Mouse (Mus musculus): ENCODE data around the gene Ism2. TPM values are rescaled to one million over a fixed set of nuclear protein-coding genes. Genes with fewer than 3 reads are reported as not detected.
A peak's percentile ranks its signal among the peaks of the same experiment; 100 is the strongest.
"Not testable (repeated sequence)": the region's sequence is repeated elsewhere in the genome, so short reads cannot be mapped to it uniquely, and the experiment has no call there.

Ism2 gene
- total RNA-seq, 2 experiments from 2014 or later: 0.13 to 0.17 TPM

DNA sequence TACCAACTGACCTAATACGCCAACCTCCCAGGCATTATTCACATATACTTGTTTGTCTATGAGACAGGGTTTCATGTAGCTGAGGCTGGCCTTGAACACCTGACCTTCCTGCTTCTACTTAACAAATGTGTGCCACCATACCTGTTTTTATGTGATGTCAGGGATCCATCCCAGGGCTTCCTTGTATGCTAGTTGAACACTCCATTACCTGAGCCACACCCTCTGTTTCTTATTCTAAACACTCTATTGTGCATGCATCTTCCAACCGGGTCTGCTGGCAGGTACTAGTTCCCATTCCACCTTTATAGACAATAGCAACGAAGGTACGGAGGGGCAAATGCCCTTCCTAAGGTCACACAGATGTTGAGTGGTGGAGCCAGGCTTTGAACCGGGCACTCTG is 10.4 kb downstream of the Ism2 start:
- no peak for DNase-seq

DNA sequence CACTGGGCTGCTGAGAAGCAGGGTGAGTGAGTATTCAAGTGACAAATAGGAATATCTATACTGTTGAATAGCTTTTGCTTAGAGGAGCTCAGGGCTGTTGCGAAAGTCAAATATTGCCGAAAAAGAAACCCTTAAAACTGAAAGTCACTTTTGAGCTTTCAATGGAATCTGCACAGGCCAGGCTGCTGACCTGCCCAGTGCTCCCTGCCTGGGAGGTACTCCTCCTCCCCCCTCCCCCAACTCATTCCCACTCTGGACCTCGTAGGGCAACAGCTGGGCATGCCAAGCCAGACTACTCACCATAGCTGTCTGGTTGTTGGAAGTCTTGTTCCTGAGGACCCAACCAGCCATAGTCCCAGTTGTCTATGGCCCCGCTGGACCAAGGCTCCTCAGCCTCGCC is 14.8 kb downstream of the Ism2 start:
- DNase-seq: no peak

DNA sequence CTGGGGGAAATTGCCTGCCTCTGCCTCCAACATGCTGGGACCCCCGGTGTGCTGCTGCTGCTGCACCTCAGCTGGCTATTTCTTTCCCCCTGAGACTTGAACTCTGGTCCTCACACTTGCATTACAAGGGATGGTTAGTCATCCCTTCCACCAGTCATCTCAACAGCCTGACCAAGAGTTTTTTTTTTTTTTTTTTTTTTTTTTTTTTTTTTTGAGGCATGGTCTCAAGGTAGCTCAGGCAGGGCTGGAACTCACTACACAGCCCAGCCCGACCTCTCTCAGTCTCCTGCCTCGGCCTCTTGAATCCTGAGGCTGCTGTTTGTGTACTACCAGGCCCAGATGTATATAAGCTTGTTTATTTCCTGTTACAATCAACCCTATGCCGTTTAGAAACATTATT is 15.2 kb downstream of the Ism2 start:
- no peak for DNase-seq

DNA sequence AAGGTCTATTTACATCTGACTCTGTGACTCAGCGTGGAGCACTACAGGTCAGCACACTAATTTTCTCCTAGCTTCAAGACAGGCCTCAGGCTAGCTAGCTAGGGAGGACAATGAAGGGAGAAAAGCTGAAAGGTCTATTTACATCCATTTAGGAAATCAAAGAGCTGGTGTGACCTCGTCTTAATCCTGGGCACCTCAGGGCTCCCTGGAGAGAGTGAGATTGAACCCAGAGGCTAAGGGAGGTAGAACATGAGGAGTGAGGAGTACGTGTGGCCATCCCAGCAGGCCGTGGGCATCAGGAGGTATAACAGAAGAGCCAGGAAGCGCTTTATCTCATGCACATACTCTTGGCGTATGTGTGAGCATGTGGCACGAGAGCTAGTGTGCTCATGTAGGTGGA is 15.8 kb downstream of the Ism2 start:
- DNase-seq: no peak

DNA sequence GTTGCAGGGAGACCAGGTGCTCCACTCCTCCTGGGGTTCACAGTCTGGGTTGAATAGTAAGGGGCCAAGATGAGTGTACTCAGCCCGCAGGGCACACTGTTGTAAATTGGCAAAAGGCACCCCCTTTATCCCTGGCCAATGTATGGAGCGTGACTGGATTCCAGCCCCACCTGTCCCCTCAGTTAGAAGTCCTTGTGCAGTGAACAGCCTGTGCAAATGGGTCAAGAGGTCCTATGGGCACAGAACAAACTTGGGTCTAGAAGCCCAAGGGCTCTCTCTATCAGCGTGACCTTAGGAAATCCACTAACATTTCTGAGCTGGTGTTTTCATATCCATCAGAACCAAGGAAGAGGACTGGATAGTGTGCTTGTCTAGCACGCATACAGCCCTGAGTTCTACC is 16.8 kb downstream of the Ism2 start:
- no peak for DNase-seq

DNA sequence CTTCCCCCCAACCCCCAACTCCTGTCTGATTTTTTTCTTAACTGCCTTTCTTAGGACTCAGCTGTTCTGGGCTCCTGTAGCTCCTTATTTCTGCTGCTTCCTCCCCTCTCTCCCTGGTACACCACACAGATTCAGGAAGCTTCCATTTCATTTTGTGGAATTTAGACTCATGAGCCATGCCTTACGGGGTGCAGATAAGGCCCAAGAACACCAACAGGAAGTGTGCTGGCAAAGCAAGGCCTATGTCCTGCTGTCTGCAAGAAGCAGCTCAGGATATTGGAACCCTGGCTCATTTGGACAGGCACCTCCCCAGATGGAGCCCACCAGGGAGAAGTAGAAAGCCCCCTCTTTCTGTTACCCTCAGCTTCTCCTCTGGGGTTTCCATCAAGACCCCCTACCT is 17.7 kb downstream of the Ism2 start:
- no peak for DNase-seq

DNA sequence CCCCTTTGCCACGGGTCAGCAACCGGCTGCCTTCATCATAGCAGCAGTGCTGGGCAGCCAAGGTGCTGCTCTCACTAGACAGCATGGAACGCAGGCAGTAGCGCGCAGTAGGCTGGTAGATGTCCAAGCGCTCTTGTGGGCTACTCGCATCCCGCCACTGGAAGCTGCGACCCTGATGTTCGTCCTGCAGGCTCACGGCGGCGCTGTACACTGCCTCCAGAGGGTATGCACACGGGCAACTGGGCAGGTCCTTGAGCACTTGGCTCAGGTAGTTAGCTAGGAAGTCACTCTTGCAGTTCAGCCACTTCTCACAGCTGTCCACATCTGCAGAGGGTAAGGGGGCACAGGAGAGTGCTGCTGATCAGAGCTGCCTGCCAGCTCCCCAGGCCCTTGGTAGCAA is 19.6 kb downstream of the Ism2 start:
- no peak for DNase-seq

DNA sequence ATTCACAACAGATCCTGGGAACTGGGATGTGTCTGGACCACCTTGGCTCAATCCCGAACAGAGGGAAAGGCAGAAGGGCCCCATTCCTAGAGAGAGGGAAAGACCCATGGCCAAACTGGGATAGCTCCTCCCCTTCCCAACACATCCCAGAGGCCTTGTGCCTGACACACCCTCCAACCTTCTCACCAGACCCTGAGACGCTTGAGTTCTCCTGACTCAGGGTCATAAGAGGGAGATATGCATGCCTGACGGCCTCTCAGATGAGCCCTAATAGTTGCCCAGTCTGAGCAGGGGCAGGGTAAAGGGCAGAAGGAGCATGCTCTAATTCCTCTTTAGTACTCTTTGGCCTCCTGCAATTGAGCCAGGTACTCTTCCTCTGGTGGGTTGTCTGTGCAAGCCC is 20.2 kb downstream of the Ism2 start:
- DNase-seq: no peak

DNA sequence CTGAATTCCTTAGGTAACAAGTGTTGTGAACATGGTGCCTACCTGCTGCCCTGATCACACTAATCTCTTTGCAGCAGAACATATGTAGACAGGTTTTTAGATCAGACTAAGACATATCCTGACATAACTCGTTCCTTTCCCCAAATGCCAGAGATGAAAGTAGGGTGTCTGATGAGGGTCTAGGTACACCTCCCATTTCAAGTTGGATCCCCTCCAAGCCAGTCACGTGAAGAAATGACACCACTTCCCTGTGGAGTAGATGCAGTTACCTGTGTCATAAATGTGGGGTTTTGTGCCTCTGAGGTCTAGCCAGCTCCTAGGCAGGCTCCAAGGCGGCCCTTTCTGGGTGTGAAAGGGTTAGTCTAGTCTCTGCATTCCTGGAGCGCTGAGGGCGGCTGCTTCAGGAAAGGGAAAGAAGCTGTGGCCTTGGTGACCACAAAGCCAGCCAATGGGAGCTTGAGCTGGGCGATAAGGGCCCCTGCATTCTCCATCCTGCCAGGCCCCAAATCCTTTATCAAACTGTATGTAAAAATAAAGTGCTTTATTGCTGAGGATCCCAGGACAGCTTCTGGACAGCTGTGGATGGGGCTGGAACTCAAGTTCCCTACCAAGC is 21.3 kb downstream of the Ism2 start:
- peak; percentile 27 to 41 for DNase-seq

DNA sequence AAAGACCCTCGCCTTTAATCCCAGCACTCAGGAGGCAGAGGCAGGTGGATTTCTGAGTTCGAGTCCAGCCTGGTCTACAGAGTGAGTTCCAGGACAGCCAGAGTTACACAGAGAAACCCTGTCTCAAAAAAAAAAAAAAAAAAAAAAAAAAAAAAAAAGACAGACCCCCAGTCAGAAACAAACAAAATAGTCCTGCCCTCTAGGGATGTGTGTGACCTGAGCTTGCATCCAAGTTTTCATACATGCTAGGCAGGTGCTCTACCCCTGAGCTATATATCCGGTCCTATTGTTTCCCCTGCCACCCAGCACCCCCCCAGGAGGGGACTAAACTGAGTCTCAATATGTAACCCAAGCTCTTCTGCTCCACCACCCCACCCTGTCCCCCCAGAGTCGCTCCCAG is 22.3 kb downstream of the Ism2 start:
- not testable (repeated sequence) for DNase-seq

DNA sequence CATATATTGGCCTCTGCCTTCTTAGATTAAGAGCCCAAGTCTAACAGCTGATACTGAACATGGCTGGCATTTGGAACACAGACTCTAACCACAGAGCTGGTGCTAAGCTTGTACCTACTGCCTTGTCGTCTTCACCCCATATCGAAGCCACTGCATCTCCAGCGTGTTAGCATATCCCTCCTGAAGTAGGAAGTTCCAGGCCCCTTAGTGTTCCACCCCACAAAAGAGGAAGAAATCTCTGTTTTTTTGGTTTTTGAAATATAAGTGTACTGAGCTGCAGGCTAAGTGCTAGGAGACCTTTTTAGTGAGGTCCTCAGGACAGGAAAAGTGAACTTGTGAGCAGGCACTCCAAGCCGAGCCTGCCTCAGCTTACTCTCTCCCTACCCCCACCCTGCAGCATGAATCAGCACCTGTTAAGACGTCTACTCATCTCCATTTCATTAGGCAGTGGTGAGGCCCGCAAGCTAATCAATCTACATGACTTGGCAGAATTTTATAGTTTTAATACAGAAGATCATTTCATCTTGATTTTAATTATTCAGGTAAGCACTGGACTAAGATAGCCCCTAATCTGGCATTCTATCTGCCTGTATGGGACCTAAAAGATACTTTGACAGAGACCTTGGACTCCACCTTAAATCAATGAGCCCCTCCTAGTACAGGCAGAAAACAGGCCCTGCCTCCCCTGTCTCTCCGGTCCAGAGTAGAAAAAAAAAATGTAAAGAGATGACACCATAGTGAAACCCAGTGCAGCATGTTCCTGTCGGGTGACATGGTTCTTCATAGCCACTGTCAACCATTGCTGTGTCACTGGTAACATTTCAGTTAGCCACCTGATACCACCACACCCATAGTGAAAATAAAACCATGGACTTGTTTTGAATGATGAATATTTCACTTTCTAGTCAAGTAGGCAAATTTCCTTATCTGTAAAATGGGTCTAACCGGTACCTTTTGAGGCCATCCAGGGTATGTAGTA is 24.4 kb downstream of the Ism2 start:
- DNase-seq: no peak

DNA sequence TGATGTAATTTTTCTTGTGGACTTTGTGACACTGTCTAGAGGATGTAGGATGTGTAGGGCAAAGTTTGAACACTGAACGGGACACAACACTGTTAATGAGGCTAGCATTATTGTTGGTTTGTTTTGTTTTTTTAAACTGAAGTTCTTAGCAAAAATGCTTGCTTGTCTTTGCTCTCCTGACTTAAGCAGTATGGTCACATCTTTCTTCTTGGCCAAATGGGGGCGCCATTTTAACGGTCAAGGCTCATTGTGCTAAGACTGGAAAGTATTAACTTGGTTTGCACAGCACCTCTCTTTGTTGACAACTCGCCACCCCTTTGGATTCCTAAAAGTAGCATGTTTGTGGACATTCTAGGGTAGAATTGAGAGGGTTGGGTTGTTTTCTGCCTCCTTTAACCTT is 31.8 kb downstream of the Ism2 start:
- peak; percentile 35 to 57 for DNase-seq

DNA sequence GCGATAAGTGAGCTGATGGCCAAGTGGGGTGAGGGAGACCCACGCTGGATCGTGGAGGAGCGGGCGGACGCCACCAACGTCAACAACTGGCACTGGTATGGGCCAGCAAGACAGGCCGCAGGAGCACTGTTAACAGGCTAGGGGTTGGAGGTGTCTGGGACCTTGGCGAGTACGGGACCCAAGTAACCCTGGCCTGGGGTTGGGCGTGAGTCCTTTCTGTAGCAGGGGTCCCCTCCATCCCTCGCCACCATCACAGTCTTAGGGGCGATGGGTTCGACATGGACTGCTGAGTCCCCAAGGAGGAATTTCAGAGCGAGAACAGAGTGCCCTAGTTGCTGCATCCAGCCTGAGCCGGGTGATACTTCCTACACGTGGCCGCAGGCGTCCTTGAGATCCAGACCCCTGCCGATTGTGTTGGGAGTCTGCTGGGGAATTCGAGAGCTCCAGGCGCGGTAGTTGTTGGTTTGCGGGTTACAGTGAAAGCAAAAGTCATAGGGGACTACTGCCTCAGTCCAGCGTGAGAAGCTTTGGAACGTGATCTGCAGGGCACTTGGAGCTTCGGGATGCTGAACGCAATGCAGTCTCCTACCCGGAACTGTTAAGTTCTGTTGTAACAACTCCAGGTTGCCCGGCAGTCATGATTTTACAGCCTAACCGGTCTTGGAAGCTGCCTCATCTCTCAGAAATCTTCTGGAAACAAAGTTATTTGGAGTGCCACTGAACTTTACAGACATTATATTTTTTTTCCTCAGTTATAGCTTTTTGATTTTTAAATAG is 32.5 kb downstream of the Ism2 start:
- peak; percentile 28 to 34 for DNase-seq

DNA sequence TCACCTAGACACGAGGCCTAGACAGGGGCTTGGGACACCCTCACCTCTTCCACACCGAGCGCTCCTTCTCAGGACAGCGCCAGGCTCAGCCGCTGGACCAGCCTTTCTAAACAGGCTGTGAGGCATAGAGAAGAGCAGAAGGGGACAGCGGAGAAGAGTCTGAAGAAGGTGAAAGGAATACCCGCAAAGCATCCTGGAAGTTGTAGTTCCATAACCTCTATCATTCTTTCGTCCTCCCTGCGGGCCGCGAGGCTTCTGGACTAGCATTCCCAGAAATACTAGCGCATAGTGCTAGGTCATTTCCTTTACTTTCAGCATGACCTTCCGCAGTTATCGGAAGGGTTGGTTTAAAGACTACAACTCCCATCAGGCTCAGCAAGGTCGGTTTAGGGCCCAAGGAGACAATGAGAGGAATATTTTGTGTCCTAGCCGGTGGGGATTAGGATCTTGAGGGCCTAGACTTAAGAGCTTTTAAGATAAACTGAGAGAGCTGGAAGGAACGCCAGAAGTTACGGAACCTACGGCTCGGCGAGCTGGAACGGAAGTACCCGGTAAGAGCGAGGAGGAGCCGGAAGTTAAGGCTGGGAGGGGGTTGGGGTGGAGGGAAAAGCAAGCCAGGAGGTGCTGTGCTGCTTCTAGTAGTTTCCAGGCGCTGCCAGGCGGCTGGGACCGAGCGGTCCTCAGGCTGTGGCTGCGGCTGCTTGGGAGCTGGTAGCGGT is 33.2 kb downstream of the Ism2 start, which contains the start of the genes Vipas39 and Ahsa1:
Gene Vipas39 (minus strand): TSS at position 149 of the 719 bp plus-strand sequence.
Gene Ahsa1 (plus strand): TSS at position 372 of the 719 bp plus-strand sequence.
- DNase-seq: peak; percentile 85 to 87

DNA sequence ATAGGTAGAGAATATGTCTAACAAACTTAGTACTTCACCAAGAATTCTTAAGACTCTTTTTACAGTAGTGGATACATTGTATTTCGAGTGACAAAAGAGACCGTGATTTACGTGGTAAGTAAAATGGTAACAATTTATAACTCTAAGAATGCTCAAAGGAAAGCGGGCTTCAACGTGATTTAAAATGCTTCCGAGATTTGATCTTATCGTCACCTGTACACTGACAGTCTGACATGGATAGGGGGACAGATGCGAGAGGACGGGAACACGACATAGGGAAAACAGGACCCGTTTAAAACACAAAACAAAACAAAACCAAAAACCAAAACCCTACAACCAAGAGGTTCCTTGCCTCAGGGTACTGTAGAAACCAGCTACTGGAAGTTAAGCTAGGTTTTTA is 34.1 kb downstream of the Ism2 start:
- DNase-seq: no peak

DNA sequence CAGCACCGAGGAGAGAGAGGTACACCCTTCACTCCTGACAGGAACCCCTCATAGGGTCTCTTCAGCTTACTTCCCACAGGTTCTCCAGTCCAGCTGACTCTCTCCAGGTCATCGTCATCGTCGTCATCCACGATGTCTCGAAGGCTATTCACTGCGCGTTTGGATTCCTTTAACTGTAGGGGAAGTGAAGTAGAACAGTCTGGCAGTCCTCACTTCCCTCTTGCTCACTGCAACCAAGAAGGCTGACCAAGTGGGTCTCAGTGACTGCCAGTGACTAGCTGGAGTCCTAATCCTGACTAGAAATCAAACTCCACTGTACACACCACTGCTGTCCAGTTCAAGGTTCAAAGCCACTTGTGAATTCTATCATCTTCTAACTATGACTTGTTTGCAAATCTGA is 38.9 kb downstream of the Ism2 start:
- DNase-seq: no peak

DNA sequence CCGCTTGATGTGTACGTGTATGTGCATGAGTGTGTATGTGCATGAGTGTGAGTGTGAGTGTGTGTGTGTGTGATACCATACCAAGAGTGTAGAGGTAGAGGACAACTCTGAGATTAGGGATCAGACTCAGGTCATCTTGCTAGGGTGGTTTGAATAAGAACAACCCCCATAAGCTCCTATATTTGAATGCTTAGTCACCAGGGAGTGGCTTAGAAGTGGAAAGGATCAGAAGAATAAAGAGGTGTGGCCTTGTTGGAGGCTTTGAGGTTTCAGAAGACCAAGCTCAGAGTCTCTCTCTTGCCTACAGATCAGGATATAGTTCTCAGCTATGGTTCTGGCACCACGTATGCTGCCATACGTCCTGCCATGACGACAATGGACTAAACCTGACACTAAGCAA is 42.9 kb downstream of the Ism2 start:
- no peak for DNase-seq

DNA sequence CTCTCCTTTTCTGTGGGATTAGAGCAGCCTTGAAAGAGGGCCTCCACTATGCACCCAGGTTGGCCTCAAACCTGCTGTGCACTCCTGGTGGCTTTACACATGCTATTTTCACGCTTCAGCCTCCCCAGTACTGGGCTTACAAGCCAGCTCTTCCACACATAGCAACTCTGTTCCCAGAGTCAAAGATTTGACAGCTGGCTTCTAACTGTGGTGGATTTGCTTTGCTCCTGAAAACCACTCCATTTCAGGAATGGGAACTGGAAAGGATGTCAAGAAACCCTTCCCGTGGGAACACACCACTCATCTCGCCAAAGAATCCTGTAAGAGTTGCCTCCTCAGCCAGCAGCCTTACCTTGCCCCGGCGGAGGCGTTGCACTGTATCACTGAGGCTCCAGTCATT is 45.6 kb downstream of the Ism2 start:
- DNase-seq: no peak

DNA sequence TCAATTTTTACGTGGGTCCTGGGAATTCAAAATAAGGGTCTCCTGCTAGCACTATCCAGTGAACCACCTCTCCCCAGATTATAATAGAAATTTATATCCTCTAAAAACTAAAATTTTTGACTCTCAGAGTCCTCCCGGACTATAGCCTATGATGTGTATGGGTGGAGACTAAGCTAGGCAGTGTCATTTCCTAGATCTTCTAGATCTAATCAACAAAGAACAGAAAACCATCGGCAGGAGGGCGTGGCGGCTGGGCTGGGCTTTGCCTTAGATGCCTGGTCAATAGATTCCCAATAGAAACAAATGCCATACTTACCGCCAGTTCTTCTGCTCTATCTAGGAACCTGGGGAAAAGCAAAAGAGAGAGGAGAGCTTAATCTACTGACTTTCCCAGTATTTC is 49.3 kb downstream of the Ism2 start:
- no peak for DNase-seq

DNA sequence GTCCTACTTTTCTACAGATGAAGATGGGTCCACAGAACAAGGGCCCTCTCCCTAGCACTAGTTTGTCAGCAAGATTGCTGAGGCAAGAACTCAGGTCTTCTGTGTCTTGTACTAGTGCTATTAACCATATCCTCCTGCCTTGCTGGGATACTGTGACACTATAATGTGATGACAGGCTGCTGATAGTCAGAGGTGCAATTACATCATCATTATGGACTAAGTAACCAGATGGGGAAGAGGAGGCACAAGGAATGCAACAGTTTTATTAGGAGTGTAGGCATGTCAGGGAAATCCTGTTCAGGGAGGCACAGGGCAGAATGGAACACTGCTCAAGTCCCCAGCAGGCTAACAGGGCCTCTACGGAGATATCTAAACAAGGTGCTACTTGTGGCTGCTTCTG is 60.9 kb downstream of the Ism2 start, which contains the start of gene Noxred1:
Gene Noxred1 (minus strand): TSS at position 101 of the 400 bp plus-strand sequence.
- DNase-seq: no peak

DNA sequence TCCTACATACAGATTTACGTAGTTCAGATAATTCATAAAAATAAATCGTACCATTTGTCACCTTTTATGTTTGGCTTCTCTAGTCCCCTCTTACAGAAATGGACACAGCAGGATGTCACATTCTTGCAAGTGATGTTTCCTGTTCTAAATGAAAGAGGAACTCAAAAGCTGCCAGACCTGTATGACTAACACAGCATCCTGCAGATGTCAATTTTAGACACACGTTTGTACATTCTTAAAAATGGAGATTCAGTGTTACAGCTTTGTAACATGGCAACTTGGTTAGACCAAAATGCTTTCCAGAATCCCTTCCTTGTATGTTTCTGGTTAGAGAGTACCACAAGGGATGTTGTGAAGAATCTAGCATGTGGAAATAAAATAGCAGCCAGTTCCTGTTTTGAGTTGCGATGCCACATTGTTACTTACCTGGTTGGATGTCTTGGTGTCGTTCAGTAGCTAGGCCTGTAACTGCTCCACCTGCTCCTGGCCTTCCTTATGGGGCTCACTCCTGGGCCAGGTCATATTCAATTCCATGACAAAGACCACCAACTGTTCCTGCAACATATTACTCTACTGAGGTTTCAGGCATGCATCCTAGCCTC is 62.5 kb downstream of the Ism2 start:
- DNase-seq: no peak

Measured in adrenal gland, postnatal 36 days (tissue).